8 mouse cellular contexts compared by ENCODE assay signal in genomic region chr4:116708201-116708764, GRCm38 (mm10). TPM values are rescaled to one million over a fixed set of nuclear protein-coding genes. Genes with fewer than 3 reads are reported as not detected.
DNase-seq lines count a peak whose midpoint lies in the region; ATAC-seq and TF ChIP-seq lines count a peak whose summit lies in the region.

TSS of gene Mmachc (minus strand) at chr4:116708406.
TSS of gene Ccdc163 (plus strand) at chr4:116708509.

- peak within 1 kb of the TSS; percentile 75 for H3K9ac ChIP-seq in embryonic facial prominence, embryonic 14.5 days (ENCODE audit: low read depth, low read length)
- peak within 1 kb of the TSS; percentile 45 for H3K9ac ChIP-seq in heart, adult 2 months (ENCODE audit: low read depth, low read length)
- peak within 1 kb of the TSS; percentile 69 for H3K9ac ChIP-seq in limb, embryonic 13.5 days
- H3K9ac ChIP-seq in midbrain, embryonic 16.5 days (ENCODE audit: low read depth, low read length), result peak within 1 kb of the TSS; percentile 70

- no peaks in the 10 kb centered on the region for H3K79me2 ChIP-seq in heart, adult 2 months (replicated peaks; ENCODE audit: control insufficient read depth, insufficient read depth, low read length)

- TF ChIP-seq POLR2A in heart, adult 2 months (IDR thresholded peaks at IDR 0.05; ENCODE audit: insufficient read depth, low read depth, low read length), result peak; percentile 82

- H3K4me1 ChIP-seq in embryonic facial prominence, embryonic 14.5 days (ENCODE audit: control insufficient read depth, insufficient read depth, low read length), result peaks cover 5% of the 10 kb centered on the region; the same call in 1 of the 2 replicates
- no peaks in the 10 kb centered on the region for H3K4me1 ChIP-seq in heart, adult 2 months (ENCODE audit: control insufficient read depth, insufficient read depth, low read length)
- H3K4me1 ChIP-seq in limb, embryonic 13.5 days, result peaks cover 13% of the 10 kb centered on the region
- peaks cover 6% of the 10 kb centered on the region for H3K4me1 ChIP-seq in midbrain, embryonic 16.5 days (ENCODE audit: control insufficient read depth, insufficient read depth, low read length)

- H3K9me3 ChIP-seq in embryonic facial prominence, embryonic 14.5 days (ENCODE audit: control insufficient read depth, low read length), result no peaks in the 10 kb centered on the region
- no peaks in the 10 kb centered on the region for H3K9me3 ChIP-seq in limb, embryonic 13.5 days
- no peaks in the 10 kb centered on the region for H3K9me3 ChIP-seq in midbrain, embryonic 16.5 days (replicated peaks; ENCODE audit: control insufficient read depth, low read length, poor library complexity, severe bottlenecking)

- peak within 1 kb of the TSS; percentile 73 for H3K4me3 ChIP-seq in embryonic facial prominence, embryonic 14.5 days (ENCODE audit: low read depth, low read length)
- H3K4me3 ChIP-seq in heart, adult 2 months, result peak within 1 kb of the TSS; percentile 71
- peak within 1 kb of the TSS; percentile 63 for H3K4me3 ChIP-seq in limb, embryonic 13.5 days
- H3K4me3 ChIP-seq in midbrain, embryonic 16.5 days (ENCODE audit: low read depth, low read length), result peak within 1 kb of the TSS; percentile 55

- peak; percentile 99 for ATAC-seq in embryonic facial prominence, embryonic 14.5 days (ENCODE audit: low read depth)
- ATAC-seq in limb, embryonic 13.5 days (ENCODE audit: low FRiP score, low read depth), result peak; percentile 100
- ATAC-seq in midbrain, embryonic 16.5 days, result peak; percentile 99

- peak; percentile 99 for DNase-seq in 3T3-L1 (ENCODE audit: low read depth, low spot score)
- peak; percentile 31 to 76 for DNase-seq in adrenal gland, postnatal 4 days (ENCODE audit: low spot score in 2 of 2)
- peak; percentile 100 for DNase-seq in embryonic facial prominence, embryonic 14.5 days (ENCODE audit: low spot score)
- peak; percentile 84 to 95 for DNase-seq in heart, adult 2 months
- peak; percentile 95 to 98 for DNase-seq in kidney, adult 8-10 months
- peak; percentile 73 to 85 for DNase-seq in spleen, postnatal 10 days (ENCODE audit: low spot score in 2 of 2)

- H3K27ac ChIP-seq in embryonic facial prominence, embryonic 14.5 days (replicated peaks; ENCODE audit: low read depth, low read length), result peak within 1 kb of the TSS; percentile 68; the same call in 1 of the 2 replicates
- H3K27ac ChIP-seq in heart, adult 2 months, result peak within 1 kb of the TSS; percentile 76
- H3K27ac ChIP-seq in limb, embryonic 13.5 days, result no peak within 1 kb of the TSS
- peak within 1 kb of the TSS; percentile 75; the same call in 1 of the 2 replicates for H3K27ac ChIP-seq in midbrain, embryonic 16.5 days (ENCODE audit: low read length)

- WGBS in embryonic facial prominence, embryonic 14.5 days, result 0% methylated on average over 29 of the region's 29 CpGs
- under 1% methylated on average over 29 of the region's 29 CpGs for WGBS in heart, adult 2 months
- under 1% methylated on average over 29 of the region's 29 CpGs for WGBS in limb, embryonic 13.5 days
- WGBS in midbrain, embryonic 16.5 days, result 0% methylated on average over 29 of the region's 29 CpGs

- intact Hi-C loops in heart, adult 2 months (cut with DNase I), result no loop called here

- TF ChIP-seq CTCF in heart, adult 2 months (IDR thresholded peaks at IDR 0.05), result peak; percentile 30

- peak; percentile 69; the same call in 1 of the 2 replicates for TF ChIP-seq EP300 in heart, adult 2 months (IDR thresholded peaks at IDR 0.05; ENCODE audit: insufficient read depth, low read depth, low read length)

- H3K36me3 ChIP-seq in embryonic facial prominence, embryonic 14.5 days (ENCODE audit: control insufficient read depth, insufficient read depth, low read length), result peaks cover 13% of the 10 kb centered on the region; the same call in 1 of the 2 replicates
- no peaks in the 10 kb centered on the region for H3K36me3 ChIP-seq in heart, adult 2 months (ENCODE audit: control insufficient read depth, insufficient read depth, low read length)
- peaks cover 10% of the 10 kb centered on the region for H3K36me3 ChIP-seq in limb, embryonic 13.5 days
- no peaks in the 10 kb centered on the region for H3K36me3 ChIP-seq in midbrain, embryonic 16.5 days (ENCODE audit: control insufficient read depth, insufficient read depth, low read length)

- H3K27me3 ChIP-seq in embryonic facial prominence, embryonic 14.5 days (replicated peaks; ENCODE audit: control insufficient read depth, insufficient read depth, low read length), result no peaks in the 10 kb centered on the region
- no peaks in the 10 kb centered on the region for H3K27me3 ChIP-seq in heart, adult 2 months (ENCODE audit: control insufficient read depth, insufficient read depth, low read length)
- no peaks in the 10 kb centered on the region for H3K27me3 ChIP-seq in limb, embryonic 13.5 days
- no peaks in the 10 kb centered on the region for H3K27me3 ChIP-seq in midbrain, embryonic 16.5 days (ENCODE audit: control insufficient read depth, insufficient read depth, low read depth, low read length)

- H3K4me2 ChIP-seq in embryonic facial prominence, embryonic 14.5 days (ENCODE audit: low read depth, low read length), result peak within 1 kb of the TSS; percentile 94
- peak within 1 kb of the TSS; percentile 89 for H3K4me2 ChIP-seq in limb, embryonic 13.5 days (replicated peaks)
- peak within 1 kb of the TSS; percentile 91 for H3K4me2 ChIP-seq in midbrain, embryonic 16.5 days (ENCODE audit: low read length)

RNA-seq across cellular contexts. Expression of gene Mmachc, which starts in this region (rescaled TPM):
- total RNA-seq in adrenal gland, postnatal 4 days (2021), result 10 to 100 TPM; 26.7 to 27.1 TPM
- 8.2 and 10.5 TPM in 2 replicates for polyA plus RNA-seq in embryonic facial prominence, embryonic 14.5 days (2014; fragmentation: Nextera tagmentation; extraction: Ambion mirVana)
- total RNA-seq in heart, adult 2 months (2021), result 10 to 100 TPM; 55.6 to 66.3 TPM
- 66.8 and 95.1 TPM in 2 replicates for polyA plus RNA-seq in heart, adult 2 months (2012; rRNA removed)
- 25.0 and 27.1 TPM in 2 replicates for polyA plus RNA-seq in limb, embryonic 13.5 days (2015; fragmentation: Nextera tagmentation; extraction: Ambion mirVana)
- polyA plus RNA-seq in midbrain, embryonic 16.5 days (2015; fragmentation: Nextera tagmentation; extraction: Ambion mirVana), result 20.9 and 21.6 TPM in 2 replicates

RNA-seq across cellular contexts. Expression of gene Ccdc163, which starts in this region (rescaled TPM):
- total RNA-seq in adrenal gland, postnatal 4 days (2021), result 10 to 100 TPM; 22.3 to 22.6 TPM
- 24.2 and 24.8 TPM in 2 replicates for polyA plus RNA-seq in embryonic facial prominence, embryonic 14.5 days (2014; fragmentation: Nextera tagmentation; extraction: Ambion mirVana)
- 1 to 10 TPM; 4.3 to 5.5 TPM for total RNA-seq in heart, adult 2 months (2021)
- polyA plus RNA-seq in heart, adult 2 months (2012; rRNA removed), result 17.2 and 30.9 TPM in 2 replicates
- 23.8 and 27.5 TPM in 2 replicates for polyA plus RNA-seq in limb, embryonic 13.5 days (2015; fragmentation: Nextera tagmentation; extraction: Ambion mirVana)
- polyA plus RNA-seq in midbrain, embryonic 16.5 days (2015; fragmentation: Nextera tagmentation; extraction: Ambion mirVana), result 10.1 and 10.7 TPM in 2 replicates
